Mouse (Mus musculus) kidney, postnatal 10 days (tissue): Measurements from ENCODE around the gene Map10.
A peak's percentile ranks its signal among the peaks of the same experiment; 100 is the strongest.

Experiments
- DNase-seq: peaks from one replicate; pipeline ENCODE4 v3.0.0; 2021; ENCODE audit warnings: mixed read lengths

The Map10 gene

GRCm38 (mm10) chr8:125669700-125670195 lies at the start of gene Map10:
TSS of gene Map10 (plus strand) at chr8:125669818.
- DNase-seq: peak; percentile 93

DNA sequence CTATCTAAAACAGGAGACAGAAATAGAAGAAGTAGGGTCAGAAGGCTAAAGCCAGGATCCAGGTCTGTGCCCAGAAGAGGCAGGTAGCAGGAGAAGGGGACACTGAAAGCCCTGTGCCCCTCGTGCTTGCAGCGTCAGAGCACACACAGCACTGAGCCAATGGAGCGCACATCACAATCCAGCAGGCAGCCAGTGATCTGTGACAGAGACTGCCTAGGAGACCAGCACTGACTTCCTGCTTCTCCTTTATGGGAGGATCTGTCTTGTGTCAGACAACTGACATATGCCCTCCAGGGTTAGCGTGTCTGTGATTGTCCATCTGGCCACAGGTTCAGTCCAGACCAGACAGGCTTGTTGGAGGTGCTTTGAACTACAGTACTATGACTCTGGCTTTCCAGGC lies 49.3 kb upstream of the Map10 start:
- DNase-seq: no peak

DNA sequence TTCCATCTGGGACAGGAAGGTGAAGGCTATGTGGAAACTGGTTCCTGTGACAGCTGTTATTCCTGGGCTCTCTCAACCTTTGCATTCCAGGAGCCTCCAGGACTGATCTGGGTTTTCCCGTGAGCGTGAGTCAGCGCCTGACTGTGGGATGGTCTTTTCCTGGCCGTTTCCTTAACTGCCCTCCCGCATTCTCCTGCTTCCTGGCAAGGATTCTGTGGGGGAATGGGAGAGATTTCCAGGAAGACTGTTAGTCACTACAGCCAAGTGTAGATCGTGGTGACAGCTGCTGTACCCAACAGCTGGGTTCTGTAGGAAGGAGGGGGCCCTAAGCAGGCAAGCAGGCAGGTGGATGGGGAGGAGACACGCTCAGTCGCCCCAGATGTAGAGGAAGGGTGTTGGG lies 45.3 kb upstream of the Map10 start:
- peak; percentile 33 for DNase-seq

DNA sequence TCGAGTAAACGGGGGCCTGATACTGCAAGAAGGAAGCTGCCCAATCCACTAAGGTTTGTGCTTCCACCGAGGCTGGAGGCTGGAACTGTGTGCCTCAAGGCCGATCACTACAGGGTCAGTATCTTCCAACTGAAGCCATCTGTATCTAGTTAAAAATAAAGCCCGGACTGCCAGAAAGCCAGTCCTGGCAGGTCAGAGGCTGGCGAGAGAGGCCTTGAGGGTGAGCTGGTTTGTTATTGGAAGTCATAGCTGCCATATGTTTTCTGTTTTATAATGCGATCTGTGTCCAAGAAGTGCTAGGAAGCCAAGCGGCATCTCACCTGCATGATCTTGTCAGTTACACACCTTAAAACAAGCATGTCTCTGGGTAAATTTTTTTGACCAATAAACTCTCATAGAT lies 43.2 kb upstream of the Map10 start:
- no peak for DNase-seq

DNA sequence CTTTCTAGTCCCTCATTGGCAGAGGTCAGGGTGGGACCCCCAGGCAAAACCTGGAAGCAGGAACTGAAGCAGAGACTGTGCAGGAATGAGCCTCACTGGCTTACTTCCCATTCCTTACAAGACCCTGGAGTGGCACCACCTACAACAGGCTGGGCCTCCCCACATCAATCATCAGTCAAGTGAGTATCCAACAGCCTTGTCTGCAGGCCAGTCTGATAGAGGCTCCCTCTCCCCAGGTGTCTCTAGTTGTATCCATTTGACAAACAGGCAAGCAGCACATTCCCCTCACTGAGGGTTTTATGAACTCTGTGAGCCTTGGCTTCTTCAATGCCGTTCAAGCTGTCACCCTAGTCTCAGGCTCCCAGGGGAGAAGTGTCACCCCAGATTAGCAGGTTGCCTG lies 40.8 kb upstream of the Map10 start:
- no peak for DNase-seq

DNA sequence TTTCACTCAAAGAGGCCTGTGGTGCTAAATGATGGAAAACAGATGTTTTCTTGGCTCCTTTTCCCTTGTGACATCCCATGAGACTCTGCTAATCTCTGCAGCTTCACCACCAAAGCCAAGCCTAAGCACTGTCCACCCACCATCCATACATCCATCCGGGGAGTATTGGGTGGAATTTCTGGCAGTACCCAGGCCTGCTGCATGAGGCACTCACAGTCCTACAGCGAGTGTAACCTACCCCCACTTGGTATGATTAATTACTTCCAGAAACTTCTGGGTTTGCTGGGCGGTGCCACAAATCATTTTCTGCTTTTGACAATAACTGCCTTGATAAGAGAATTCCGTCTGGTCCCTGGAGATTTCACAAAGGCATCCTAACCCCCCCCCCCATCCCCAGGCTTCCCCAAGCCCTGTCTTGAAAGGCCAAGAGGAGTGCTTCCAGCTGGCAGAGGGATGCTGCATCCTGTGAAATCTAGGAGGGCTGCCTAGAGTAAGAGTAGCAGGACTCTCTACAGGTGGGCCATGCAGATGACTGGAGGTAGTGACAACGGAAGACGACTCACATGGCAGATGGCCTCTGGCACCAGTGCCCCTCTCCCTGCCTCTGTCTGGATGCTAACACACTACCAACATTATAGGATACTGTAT lies 31.1 kb upstream of the Map10 start:
- DNase-seq: peak; percentile 52

GRCm38 (mm10) chr8:125639631-125640030 lies 30.0 kb upstream of the Map10 start:
- no peak for DNase-seq

GRCm38 (mm10) chr8:125640766-125641165 lies 28.9 kb upstream of the Map10 start:
- no peak for DNase-seq

- peak; percentile 41 for DNase-seq
Measured at GRCm38 (mm10) chr8:125641808-125642207, 27.8 kb upstream of the Map10 start.

DNA sequence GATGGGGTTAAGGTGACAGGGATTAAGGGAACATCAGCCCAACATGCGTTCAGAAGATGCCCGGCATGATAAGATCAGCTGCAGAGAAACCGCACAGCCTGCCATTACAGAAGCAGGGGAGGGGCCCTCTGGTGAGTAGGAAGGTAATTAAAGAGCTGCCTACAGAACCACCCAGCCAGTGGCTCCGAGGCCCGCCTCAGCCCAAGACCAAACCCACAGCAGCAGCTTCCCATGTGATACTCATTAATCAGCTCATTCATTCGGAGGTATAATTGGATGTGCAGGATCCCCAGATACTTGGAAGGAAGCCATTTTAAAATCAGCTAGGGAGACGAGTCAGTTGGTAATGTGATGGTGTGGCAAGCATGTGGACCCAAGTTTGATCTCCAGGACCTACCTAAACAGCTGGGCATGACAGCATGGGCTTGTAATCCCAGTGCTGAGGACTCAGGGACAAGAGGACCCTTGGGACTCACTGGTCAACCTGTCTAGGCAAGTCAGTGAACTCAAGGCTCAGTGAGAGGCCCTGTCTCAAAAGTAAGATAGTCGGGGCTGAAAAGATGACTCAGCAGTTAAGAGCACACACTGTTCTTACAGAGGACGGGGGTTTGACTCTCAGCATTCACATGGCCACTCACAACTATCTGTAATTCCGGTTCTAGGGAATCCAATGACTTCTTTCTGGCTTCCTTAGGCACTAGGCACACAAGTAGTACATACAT lies 23.7 kb upstream of the Map10 start:
- no peak for DNase-seq

DNA sequence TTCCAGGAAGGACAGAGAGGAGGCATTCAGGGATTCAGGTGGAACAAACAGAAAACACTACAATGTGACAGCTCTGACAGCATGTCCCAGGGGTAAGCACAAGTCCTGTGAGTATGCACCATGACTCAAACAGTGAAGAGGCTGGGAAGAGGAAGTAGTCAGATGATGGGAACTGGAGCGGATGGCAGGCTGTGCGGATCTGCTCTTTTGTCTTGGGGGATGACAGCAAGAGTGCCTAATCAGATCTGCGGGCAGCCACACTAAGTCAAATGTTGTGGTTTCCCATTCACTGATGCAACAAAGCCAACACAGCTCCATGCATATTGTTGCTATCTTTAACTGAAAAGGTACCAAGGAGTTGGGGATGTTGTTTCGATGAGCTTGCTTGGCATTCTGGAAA lies 20.2 kb upstream of the Map10 start:
- DNase-seq: no peak

DNA sequence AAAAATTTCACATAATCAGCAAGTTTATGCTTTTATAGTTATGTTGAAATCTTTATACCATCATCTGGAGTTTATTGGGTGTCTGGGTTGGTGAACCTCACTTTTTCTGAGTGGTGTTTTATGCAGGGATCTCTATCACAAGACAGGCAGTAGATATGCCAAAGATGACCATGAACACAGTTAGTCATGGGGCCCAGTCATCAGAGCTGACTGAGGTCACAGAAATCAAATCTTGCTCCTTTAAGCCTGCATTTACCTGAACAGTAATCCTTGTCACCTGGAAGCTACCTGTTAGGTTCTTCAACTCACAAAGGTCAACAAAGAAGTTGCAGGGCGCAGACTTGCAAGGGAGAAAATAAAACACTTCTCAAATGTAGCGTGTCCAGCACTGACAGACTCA lies 14.8 kb upstream of the Map10 start:
- no peak for DNase-seq

- DNase-seq: no peak
Measured at GRCm38 (mm10) chr8:125658508-125658907, 11.1 kb upstream of the Map10 start.

- DNase-seq: no peak
Measured at GRCm38 (mm10) chr8:125658926-125659325, 10.7 kb upstream of the Map10 start.

GRCm38 (mm10) chr8:125660397-125660796 lies 9.2 kb upstream of the Map10 start:
- DNase-seq: no peak

- DNase-seq: no peak
Measured at GRCm38 (mm10) chr8:125661958-125662668, 7.5 kb upstream of the Map10 start.

DNA sequence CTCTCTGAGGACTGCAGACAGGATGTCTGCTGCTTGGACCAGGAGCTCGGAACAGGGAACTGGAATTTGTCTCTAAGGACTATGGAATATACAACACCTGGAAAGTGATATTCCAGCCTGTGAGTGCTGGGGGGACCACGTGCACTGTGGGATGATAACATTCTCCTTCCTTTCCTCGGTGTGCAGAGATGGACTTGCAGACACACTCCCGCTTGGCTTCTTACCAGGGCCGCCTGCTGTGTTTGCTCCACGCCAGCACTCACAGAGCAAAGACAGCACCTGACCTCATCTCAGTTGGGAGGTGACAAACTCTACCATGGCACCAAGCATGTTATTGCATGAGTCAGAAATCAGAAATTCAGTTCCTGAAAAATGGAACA lies 7.0 kb upstream of the Map10 start:
- peak; percentile 33 for DNase-seq

GRCm38 (mm10) chr8:125665183-125665875 lies 4.3 kb upstream of the Map10 start:
- no peak for DNase-seq

GRCm38 (mm10) chr8:125665876-125666186 lies 3.8 kb upstream of the Map10 start:
- DNase-seq: no peak

DNA sequence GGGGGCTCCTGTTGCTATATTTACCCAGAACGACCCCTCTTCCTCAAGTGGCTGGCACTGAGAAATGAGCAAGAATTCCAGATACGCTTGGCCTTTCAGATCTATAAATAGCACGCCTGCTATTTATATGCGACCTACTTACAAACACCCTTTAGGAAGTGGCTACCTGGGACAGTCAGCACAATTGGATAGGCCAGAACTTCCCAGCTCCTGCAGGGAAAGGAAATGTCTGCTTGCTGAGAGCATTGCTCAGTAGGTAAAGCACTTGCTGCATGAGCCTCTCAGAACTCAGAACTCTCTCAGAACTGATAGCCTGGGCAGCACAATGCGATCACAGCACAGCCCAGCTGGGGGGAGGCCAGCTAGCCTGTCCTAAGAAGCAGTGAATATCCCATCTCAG lies 3.4 kb upstream of the Map10 start:
- DNase-seq: no peak

DNA sequence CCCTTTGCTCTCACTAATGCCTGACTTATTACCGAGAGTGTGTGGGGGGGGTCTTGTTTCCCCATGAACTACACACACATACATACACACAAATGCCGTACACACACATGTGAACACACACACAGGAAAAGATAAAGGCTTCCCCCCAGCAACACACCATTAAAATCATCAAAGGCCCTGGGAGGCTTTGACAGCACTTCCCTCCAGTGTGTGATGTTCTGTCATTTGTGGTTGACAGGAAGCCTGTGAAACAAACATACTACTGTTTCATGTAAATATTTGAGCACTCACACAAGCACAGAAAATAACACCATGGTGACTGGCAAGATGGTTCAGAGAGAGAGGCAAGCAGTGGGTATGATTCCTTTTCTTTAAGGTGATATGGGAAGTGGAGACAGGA lies 2.4 kb upstream of the Map10 start:
- no peak for DNase-seq

DNA sequence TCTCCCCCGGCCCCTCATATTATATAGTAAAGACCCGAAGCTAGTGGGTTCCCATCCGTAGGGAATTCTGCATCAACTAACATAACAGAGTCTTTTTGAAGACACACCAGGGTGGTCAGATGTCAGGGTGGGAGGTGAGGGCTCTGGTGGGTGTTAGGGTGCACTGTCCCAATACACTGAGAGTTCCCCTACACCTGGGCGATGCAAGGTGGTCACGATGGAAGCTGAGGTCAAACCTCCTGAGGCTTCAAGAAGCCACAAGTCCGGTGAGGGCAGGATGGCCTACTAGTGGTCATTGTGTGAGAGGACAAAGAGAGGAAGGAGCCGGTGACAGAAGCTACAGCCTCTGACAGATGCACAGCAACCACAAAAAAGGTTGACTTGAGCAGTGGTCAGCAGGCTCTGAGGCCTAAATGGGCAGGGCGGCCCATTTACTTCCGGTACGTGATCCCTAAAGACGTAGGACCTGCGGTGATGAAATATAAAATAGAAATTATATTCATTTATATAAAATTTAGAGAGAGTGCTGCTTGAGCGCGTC lies 389 bp upstream of the Map10 start:
- no peak for DNase-seq

GRCm38 (mm10) chr8:125670420-125670819 lies 802 bp downstream of the Map10 start:
- no peak for DNase-seq
